Mouse (Mus musculus) spleen, adult 2 months (tissue): Measurements from ENCODE around the gene Gm28035.

Experiments used
- CTCF ChIP-seq: fragments of 200-500 bp; IDR thresholded peaks from 2 replicates; pipeline ENCODE4 v1.5.1; 2011; ENCODE audit warnings: mild to moderate bottlenecking, inconsistent platforms; ENCODE audit not compliant: insufficient read depth, insufficient read length, insufficient replicate concordance; ENCODE audit errors: extremely low read depth
- POLR2A ChIP-seq: fragments of 200-500 bp; IDR thresholded peaks from 2 replicates; pipeline ENCODE4 v1.6.1; 2011; ENCODE audit warnings: low read depth, low read length, inconsistent platforms

GRCm38 (mm10) chr2:30243391-30243790 lies 3.0 kb downstream of the Gm28035 start:
- TF ChIP-seq POLR2A (no peak), CTCF (no peak)
